Mouse (Mus musculus) intestine, embryonic 14.5 days (tissue): ENCODE data around the gene Lig3. TPM values are rescaled to one million over a fixed set of nuclear protein-coding genes. Genes with fewer than 3 reads are reported as not detected.
A peak's percentile ranks its signal among the peaks of the same experiment; 100 is the strongest.

Experiments
- ATAC-seq: fragments of 200-750 bp; cut with Nextera tagmentation; replicated peaks from 2 replicates; pipeline ENCODE4 v1.8.0; 2017; ENCODE audit warnings: low read depth, moderate number of reproducible peaks, moderate TSS enrichment, moderate library complexity; ENCODE audit not compliant: low FRiP score, low TSS enrichment
- DNase-seq: peaks from one replicate; pipeline ENCODE4 v3.0.0-alpha.2; 2018; ENCODE audit warnings: low spot score
- H3K27ac ChIP-seq: fragments of 300-500 bp; sonication (generic); 2 replicates; pipeline ENCODE4 v1.5.1; 2014; ENCODE audit warnings: low read depth, mild to moderate bottlenecking, control low read depth
- H3K27me3 ChIP-seq: fragments of 300-500 bp; sonication (generic); replicated peaks from 2 replicates; pipeline ENCODE4 v1.6.1; 2014; ENCODE audit warnings: low read length, control low read depth; ENCODE audit not compliant: control insufficient read depth, insufficient read depth
- H3K36me3 ChIP-seq: fragments of 300-500 bp; sonication (generic); 2 replicates; pipeline ENCODE4 v1.6.1; 2014; ENCODE audit warnings: low read length, control low read depth; ENCODE audit not compliant: control insufficient read depth, insufficient read depth
- H3K4me1 ChIP-seq: fragments of 300-500 bp; sonication (generic); replicated peaks from 2 replicates; pipeline ENCODE4 v1.6.1; 2014; ENCODE audit warnings: low read length, control low read depth, mixed read lengths; ENCODE audit not compliant: control insufficient read depth, insufficient read depth
- H3K4me2 ChIP-seq: fragments of 300-500 bp; sonication (generic); 2 replicates; pipeline ENCODE4 v1.6.1; 2014; ENCODE audit warnings: low read length
- H3K4me3 ChIP-seq: fragments of 300-500 bp; sonication (generic); 2 replicates; pipeline ENCODE4 v1.5.1; 2014; ENCODE audit warnings: low read depth, low read length, control low read depth, mixed read lengths
- H3K9ac ChIP-seq: fragments of 300-500 bp; sonication (generic); 2 replicates; pipeline ENCODE4 v1.6.1; 2014; ENCODE audit warnings: mild to moderate bottlenecking, low read length
- H3K9me3 ChIP-seq: fragments of 300-500 bp; sonication (generic); 2 replicates; pipeline ENCODE4 v1.6.1; 2016; ENCODE audit warnings: low read length, control low read depth; ENCODE audit not compliant: control insufficient read depth
- WGBS: fragments of 180-500 bp; shearing (Covaris S2); extraction: QIAGEN DNeasy Blood & Tissue Kit; methylation state at CpG from one replicate; pipeline ENCODE4 v1.1.7; 2014; 5-methylcytosine and 5-hydroxymethylcytosine counted together
- polyA plus RNA-seq: library from polyadenylated mRNA; unstranded; fragments of >200 nt; fragmentation: Nextera tagmentation; extraction: Ambion mirVana; gene quantifications from 2 replicates; pipeline ENCODE4 v1.2.1, GENCODE M21; 2014

Gene Lig3
- polyA plus RNA-seq, 1 experiment from 2014 or later: 37.4 TPM

DNA sequence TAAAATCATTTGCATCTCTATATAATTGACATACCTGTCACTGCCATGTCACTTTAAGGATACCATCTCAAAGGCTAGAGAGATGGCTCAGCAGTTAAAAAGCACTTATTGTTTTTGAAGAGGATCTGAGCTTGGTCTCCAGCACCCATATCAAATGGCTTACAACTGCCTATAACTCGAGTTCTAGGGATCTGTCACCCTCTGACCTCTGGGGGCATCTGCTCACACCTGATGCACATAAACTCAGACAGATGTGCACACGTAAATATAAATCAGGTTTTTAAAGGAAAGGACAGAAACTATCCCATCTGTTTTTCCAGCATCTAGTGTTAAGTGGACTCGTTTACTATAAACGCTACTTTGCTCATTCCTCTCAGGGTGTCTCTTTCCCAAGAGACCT is 17.6 kb upstream of the Lig3 start:
- Histone ChIP-seq H3K36me3 (peaks cover 5% of the 10 kb centered on the region; the same call in 1 of the 2 replicates), H3K4me1 (peaks cover 19% of the 10 kb centered on the region), H3K27ac (peak overlapping the region; percentile 93), H3K9ac (peak overlapping the region; percentile 67), H3K9me3 (no peaks in the 10 kb centered on the region), H3K4me2 (peak overlapping the region; percentile 80), H3K4me3 (peak overlapping the region; percentile 90), H3K27me3 (no peaks in the 10 kb centered on the region)
- 9% methylated on average over 4 of the region's 4 CpGs for WGBS
- ATAC-seq: no peak
- DNase-seq: no peak

DNA sequence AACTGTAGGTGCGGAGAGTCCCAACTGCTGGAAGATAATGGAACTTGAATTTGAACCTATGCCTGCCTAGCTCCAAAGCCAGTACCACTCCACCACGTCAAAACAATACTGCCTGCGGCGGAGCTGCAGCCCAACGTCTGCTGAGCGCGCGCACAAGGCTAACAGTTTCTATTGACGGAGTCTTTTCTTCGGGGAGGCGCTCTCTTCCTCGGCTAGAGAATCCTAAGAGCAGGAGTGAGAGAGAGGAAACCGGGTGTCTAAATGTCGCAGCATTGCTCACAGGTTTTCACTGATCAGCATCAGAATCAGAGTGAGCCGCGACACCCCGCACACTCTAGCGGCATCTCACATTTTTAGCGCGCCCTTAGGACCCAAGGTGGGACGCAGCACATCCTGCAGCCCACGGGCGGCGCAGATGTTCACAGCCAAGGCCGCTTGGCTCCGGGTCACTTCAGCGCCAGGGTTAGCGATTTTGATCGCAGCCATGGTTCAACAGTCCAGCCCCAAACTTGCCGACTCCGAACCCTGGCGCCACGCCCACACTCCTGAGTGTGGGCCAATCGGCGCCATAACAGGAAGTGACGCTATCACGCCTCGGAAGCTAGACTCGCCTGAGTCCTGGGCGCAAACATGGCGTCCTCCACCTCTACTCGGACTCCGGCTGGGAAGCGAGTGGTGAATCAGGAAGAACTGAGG is 17.0 kb upstream of the Lig3 start, which contains the start of the genes Cct6b and Zfp830:
Gene Cct6b, minus strand, starts transcription at position 580 of the 696 bp plus-strand sequence.
Gene Zfp830, plus strand, starts transcription at position 604 of the 696 bp plus-strand sequence.
- WGBS: under 1% methylated on average over 44 of the region's 44 CpGs

GRCm38 (mm10) chr11:82764438-82764924 is 16.4 kb upstream of the Lig3 start:
- no peak for DNase-seq
- peak; percentile 73 for ATAC-seq
- Histone ChIP-seq H3K27ac (peak overlapping the region; percentile 93), H3K4me2 (peak overlapping the region; percentile 86), H3K36me3 (peaks cover 15% of the 10 kb centered on the region), H3K9me3 (no peaks in the 10 kb centered on the region), H3K9ac (peak overlapping the region; percentile 67), H3K4me1 (peaks cover 19% of the 10 kb centered on the region), H3K27me3 (no peaks in the 10 kb centered on the region), H3K4me3 (peak overlapping the region; percentile 90)
- under 1% methylated on average over 28 of the region's 28 CpGs for WGBS

More for the DNA sequence above, 17.0 kb upstream of the Lig3 start, which contains the start of the genes Cct6b and Zfp830:
- DNase-seq: peak; percentile 91
- Histone ChIP-seq H3K4me2 (peak within 1 kb of the TSS; percentile 86), H3K27ac (peak within 1 kb of the TSS; percentile 93), H3K4me1 (peaks cover 19% of the 10 kb centered on the region), H3K36me3 (peaks cover 9% of the 10 kb centered on the region), H3K4me3 (peak within 1 kb of the TSS; percentile 90), H3K9ac (peak within 1 kb of the TSS; percentile 67), H3K9me3 (no peaks in the 10 kb centered on the region), H3K27me3 (no peaks in the 10 kb centered on the region)
- ATAC-seq: peak; percentile 100

DNA sequence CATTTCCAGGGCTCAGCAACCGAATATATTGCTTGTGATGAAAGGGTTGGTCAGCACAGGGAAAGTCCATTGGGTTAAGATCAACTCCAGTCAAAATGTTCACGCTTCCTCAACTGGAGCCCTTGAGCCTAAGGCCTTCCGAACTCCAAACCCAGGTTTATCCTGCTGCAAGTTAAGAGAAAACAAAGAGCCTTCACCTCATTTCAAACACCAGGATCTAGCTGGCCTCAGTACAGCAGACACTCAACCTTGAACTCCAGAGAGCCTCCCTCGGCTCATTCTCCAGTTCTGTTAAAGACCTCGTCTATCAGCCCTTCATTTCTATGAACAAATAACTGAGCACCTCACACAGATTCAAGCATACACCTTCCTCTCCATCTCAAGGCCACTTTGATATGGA is 774 bp upstream of the Lig3 start:
- peak overlapping the region; percentile 98 for H3K9ac ChIP-seq
- H3K27ac ChIP-seq: no peak overlapping the region
- peaks cover 18% of the 10 kb centered on the region for H3K36me3 ChIP-seq
- no peaks in the 10 kb centered on the region for H3K27me3 ChIP-seq
- 48% methylated on average over 5 of the region's 5 CpGs for WGBS
- DNase-seq: no peak
- peaks cover 17% of the 10 kb centered on the region for H3K4me1 ChIP-seq
- H3K4me3 ChIP-seq: peak overlapping the region; percentile 80
- peak overlapping the region; percentile 56 for H3K4me2 ChIP-seq
- no peaks in the 10 kb centered on the region for H3K9me3 ChIP-seq
- no peak for ATAC-seq

DNA sequence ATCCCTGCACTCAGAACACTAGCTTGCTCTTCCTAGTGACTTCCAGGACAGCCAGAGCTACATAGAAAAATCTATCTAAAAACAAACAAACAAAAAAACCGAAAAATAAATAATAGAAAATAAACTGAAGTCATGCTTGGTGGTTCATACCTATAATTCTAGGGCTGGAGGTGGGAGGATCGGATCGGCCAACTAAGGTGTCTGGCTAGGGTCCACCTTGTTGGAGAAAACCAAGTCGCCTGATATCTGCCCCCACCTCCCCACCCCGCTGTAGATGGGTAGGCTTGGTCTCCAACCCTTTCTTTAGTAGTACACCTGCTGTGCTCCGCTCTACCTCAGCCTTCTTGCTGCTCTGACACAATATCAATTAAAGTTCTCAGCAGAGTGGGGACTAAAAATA is 1.3 kb downstream of the Lig3 start:
- WGBS: 45% methylated on average over 6 of the region's 6 CpGs
- Histone ChIP-seq H3K27ac (peak overlapping the region; percentile 96; the same call in 1 of the 2 replicates), H3K9me3 (no peaks in the 10 kb centered on the region), H3K4me3 (peak overlapping the region; percentile 80), H3K36me3 (peaks cover 39% of the 10 kb centered on the region), H3K9ac (peak overlapping the region; percentile 98), H3K27me3 (no peaks in the 10 kb centered on the region), H3K4me2 (peak overlapping the region; percentile 70), H3K4me1 (peaks cover 17% of the 10 kb centered on the region)
- ATAC-seq: no peak
- DNase-seq: no peak

DNA sequence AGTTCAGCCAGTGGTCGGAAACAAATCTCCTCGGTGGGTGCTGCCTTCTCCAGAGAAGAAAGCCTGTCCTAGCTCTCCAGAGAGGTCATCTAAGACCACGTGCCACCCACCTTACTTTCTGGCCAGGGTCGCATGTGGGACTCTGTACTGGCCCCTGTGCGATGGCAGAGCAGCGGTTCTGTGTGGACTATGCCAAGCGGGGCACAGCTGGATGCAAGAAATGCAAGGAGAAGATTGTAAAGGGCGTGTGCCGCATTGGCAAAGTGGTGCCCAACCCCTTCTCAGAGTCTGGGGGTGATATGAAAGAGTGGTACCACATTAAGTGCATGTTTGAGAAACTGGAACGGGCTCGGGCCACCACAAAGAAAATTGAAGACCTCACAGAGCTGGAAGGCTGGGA is 2.5 kb downstream of the Lig3 start:
- H3K4me3 ChIP-seq: no peak overlapping the region
- H3K4me1 ChIP-seq: peaks cover 17% of the 10 kb centered on the region
- no peaks in the 10 kb centered on the region for H3K9me3 ChIP-seq
- H3K27ac ChIP-seq: no peak overlapping the region
- no peak for DNase-seq
- peaks cover 52% of the 10 kb centered on the region for H3K36me3 ChIP-seq
- no peak overlapping the region for H3K9ac ChIP-seq
- H3K4me2 ChIP-seq: no peak overlapping the region
- WGBS: 92% methylated on average over 11 of the region's 11 CpGs
- ATAC-seq: no peak
- H3K27me3 ChIP-seq: no peaks in the 10 kb centered on the region

- Histone ChIP-seq H3K4me1 (no peaks in the 10 kb centered on the region), H3K36me3 (peaks cover 22% of the 10 kb centered on the region), H3K9ac (no peak overlapping the region), H3K9me3 (no peaks in the 10 kb centered on the region), H3K4me3 (no peak overlapping the region), H3K27me3 (no peaks in the 10 kb centered on the region), H3K4me2 (no peak overlapping the region), H3K27ac (no peak overlapping the region)
- DNase-seq: no peak
- WGBS: 73% methylated on average over 3 of the region's 3 CpGs
- ATAC-seq: no peak
Observed at GRCm38 (mm10) chr11:82806656-82807055, 25.7 kb downstream of the Lig3 start.

GRCm38 (mm10) chr11:82807370-82807769 is 26.5 kb downstream of the Lig3 start:
- no peak overlapping the region for H3K27ac ChIP-seq

More at GRCm38 (mm10) chr11:82807370-82807769, 26.5 kb downstream of the Lig3 start:
- no peak for DNase-seq
- no peaks in the 10 kb centered on the region for H3K9me3 ChIP-seq
- peaks cover 15% of the 10 kb centered on the region for H3K36me3 ChIP-seq
- H3K9ac ChIP-seq: no peak overlapping the region
- WGBS: 80% methylated on average over 3 of the region's 3 CpGs
- no peaks in the 10 kb centered on the region for H3K4me1 ChIP-seq
- H3K27me3 ChIP-seq: no peaks in the 10 kb centered on the region
- no peak for ATAC-seq
- H3K4me3 ChIP-seq: no peak overlapping the region
- no peak overlapping the region for H3K4me2 ChIP-seq
